Mouse (Mus musculus) C2C12 (cell line): ENCODE measurements around the gene H3f3a. TPM values are rescaled to one million over a fixed set of nuclear protein-coding genes. Genes with fewer than 3 reads are reported as not detected.

Experiments
- H3K27me3 ChIP-seq: one replicate; pipeline ENCODE4 v1.6.1; 2011; ENCODE audit not compliant: control insufficient read depth, insufficient read depth, insufficient read length
- H3K36me3 ChIP-seq: one replicate; pipeline ENCODE4 v1.6.1; 2011; ENCODE audit not compliant: control insufficient read depth, insufficient read depth
- H3K4me3 ChIP-seq: one replicate; pipeline ENCODE4 v1.5.1; 2011; ENCODE audit warnings: mild to moderate bottlenecking, control low read depth; ENCODE audit not compliant: poor library complexity, insufficient read depth, severe bottlenecking
- H3K79me2 ChIP-seq: one replicate; pipeline ENCODE4 v1.6.1; 2011; ENCODE audit not compliant: control insufficient read depth, insufficient read depth
- H3K79me3 ChIP-seq: one replicate; pipeline ENCODE4 v1.6.1; 2011; ENCODE audit warnings: low read depth, control low read depth
- H3ac ChIP-seq: one replicate; pipeline ENCODE3; 2011; ENCODE audit warnings: low read depth; ENCODE audit not compliant: control insufficient read depth, insufficient read length
- CEBPB ChIP-seq: IDR thresholded peaks from one replicate; pipeline ENCODE4 v1.6.1; 2011; ENCODE audit warnings: low read depth, mild to moderate bottlenecking, control low read depth, moderate library complexity
- CTCF ChIP-seq: IDR thresholded peaks from one replicate; pipeline ENCODE4 v1.5.1; 2011; ENCODE audit not compliant: control insufficient read depth, insufficient read depth, insufficient read length
- FOSL1 ChIP-seq: IDR thresholded peaks from one replicate; pipeline ENCODE4 v1.8.0; 2011; ENCODE audit warnings: mild to moderate bottlenecking, low read length; ENCODE audit not compliant: poor library complexity, insufficient read depth, severe bottlenecking
- MAX ChIP-seq: IDR thresholded peaks from one replicate; pipeline ENCODE4 v1.6.1; 2011; ENCODE audit warnings: mild to moderate bottlenecking, control low read depth
- MYOD1 ChIP-seq: IDR thresholded peaks from one replicate; pipeline ENCODE4 v1.6.1; 2011; ENCODE audit warnings: low read depth; ENCODE audit not compliant: control insufficient read depth, insufficient read length
- MYOG ChIP-seq: IDR thresholded peaks from one replicate; pipeline ENCODE4 v1.6.1; 2011; ENCODE audit not compliant: control insufficient read depth, insufficient read length; ENCODE audit errors: extremely low read depth
- USF1 ChIP-seq: IDR thresholded peaks from one replicate; pipeline ENCODE4 v1.6.1; 2011; ENCODE audit warnings: low read depth, mild to moderate bottlenecking, control low read depth, moderate library complexity
- polyA plus RNA-seq: library from polyadenylated mRNA; unstranded; fragments of >200 nt; fragmentation: generic; extraction: Trizol; gene quantifications from one replicate; pipeline ENCODE4 v1.2.1, GENCODE M21; 2012; ENCODE audit warnings: missing spikeins

The H3f3a gene
- polyA plus RNA-seq, 1 experiment: 570 TPM

DNA sequence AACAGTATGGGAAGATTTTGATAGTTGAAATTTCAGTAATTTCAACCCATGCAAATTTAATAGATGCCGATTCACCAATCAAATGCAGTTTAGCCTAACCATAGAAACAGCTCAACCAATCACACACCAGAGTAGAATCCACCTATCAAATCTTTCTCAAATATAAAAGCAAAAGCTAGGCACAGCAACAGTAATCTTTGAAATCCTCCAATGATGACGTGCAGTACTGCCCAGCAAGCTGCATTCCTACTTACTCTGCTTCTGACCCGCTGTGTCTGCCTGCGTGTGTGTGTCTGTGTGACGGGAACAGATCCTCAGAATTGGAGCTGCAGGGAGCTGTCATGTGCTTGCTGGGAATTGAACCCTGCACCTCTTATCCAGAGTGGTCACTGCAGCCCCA, 4.9 kb downstream of the H3f3a start:
- Histone ChIP-seq H3ac (no peak overlapping the region), H3K27me3 (no peaks in the 10 kb centered on the region), H3K4me3 (no peak overlapping the region), H3K79me2 (peaks cover 92% of the 10 kb centered on the region), H3K79me3 (peaks cover 62% of the 10 kb centered on the region), H3K36me3 (peaks cover 78% of the 10 kb centered on the region)
- TF ChIP-seq CTCF (no peak), USF1 (no peak), CEBPB (no peak), MYOD1 (no peak), FOSL1 (no peak)

- Histone ChIP-seq H3K79me2 (peaks cover 47% of the 10 kb centered on the region), H3ac (no peak overlapping the region), H3K79me3 (peaks cover 23% of the 10 kb centered on the region), H3K4me3 (no peak overlapping the region), H3K36me3 (peaks cover 80% of the 10 kb centered on the region), H3K27me3 (no peaks in the 10 kb centered on the region)
- no peak for TF ChIP-seq MYOG
- no peak for TF ChIP-seq CEBPB
These were observed 9.9 kb downstream of the H3f3a start for GRCm38 (mm10) chr1:180803881-180804280.

DNA sequence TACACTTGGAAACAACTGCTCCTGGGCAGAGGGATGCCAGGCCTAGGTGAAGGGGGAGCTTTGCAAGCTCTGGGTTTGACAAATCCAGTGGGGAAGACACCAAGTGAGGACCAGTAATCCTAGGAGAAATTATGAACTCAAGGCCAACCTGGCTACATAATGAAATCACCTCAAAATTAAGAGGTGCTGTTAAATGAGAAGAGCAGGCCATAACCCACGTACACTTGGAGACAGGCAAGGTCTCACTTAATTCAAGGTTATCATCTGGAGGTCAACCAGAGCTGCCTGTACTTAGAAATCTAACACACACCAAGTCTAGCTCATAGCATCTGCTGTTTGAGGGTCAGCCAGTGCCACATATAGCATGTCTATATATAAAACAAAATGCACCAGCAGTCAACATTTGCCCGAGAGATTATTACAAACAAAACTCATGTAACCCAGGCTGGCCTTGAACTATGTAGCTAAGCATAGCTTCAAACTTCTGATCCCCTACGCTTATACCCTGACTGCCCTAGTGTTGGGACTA, 12.2 kb downstream of the H3f3a start:
- Histone ChIP-seq H3K36me3 (peaks cover 57% of the 10 kb centered on the region), H3K27me3 (no peaks in the 10 kb centered on the region), H3ac (no peak overlapping the region), H3K4me3 (no peak overlapping the region), H3K79me2 (peaks cover 24% of the 10 kb centered on the region), H3K79me3 (peaks cover 4% of the 10 kb centered on the region)
- TF ChIP-seq MYOD1: no peak
- TF ChIP-seq MYOG: no peak
- TF ChIP-seq CEBPB: no peak
- TF ChIP-seq MAX: no peak

DNA sequence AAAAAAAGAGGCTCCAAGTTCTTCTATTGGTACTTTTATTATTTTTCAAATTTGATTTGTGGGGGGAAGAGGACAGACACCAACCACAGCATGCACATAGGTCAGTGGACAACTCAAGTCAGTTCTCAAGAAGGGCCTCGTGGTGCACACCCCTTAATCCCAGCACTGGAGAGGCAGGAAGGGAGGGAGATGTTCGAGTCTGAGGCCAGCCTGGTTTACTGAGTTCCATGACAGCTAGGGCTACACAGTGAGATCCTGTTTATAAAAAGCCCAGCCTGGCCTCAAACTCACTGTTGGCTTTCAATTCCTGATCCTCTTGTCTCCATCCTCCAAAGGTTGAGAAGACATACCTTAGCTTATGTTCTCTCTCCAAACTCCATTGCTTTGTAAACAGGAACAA, 12.9 kb downstream of the H3f3a start:
- Histone ChIP-seq H3K4me3 (no peak overlapping the region), H3K79me3 (peaks cover 4% of the 10 kb centered on the region), H3ac (no peak overlapping the region), H3K36me3 (peaks cover 50% of the 10 kb centered on the region), H3K27me3 (no peaks in the 10 kb centered on the region), H3K79me2 (peaks cover 16% of the 10 kb centered on the region)
- TF ChIP-seq MYOG (no peak), CTCF (no peak), CEBPB (no peak), FOSL1 (no peak), MYOD1 (no peak), MAX (no peak), USF1 (no peak)

DNA sequence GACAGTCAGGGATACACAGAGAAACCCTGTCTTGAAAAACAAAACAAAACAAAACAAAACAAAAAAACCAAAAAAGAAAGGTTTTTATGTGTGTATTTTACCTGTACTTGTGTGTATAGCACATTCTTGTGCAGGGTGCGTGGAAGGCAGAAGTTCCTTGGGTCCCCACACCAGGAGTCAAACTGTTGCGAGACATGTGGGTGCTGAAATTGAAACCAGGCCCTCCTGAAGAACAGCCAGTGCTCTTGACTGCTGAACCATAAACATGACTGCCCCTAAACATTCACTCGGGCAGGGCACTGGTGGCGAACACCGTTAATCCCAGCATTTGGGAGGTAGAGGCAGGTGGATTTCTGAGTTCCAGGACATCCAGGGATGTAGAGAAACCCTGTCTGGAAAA, 13.7 kb downstream of the H3f3a start:
- H3K27me3 ChIP-seq: no peaks in the 10 kb centered on the region
- TF ChIP-seq CTCF: no peak
- no peak for TF ChIP-seq MYOD1
- no peak for TF ChIP-seq CEBPB
- no peak for TF ChIP-seq USF1
- no peak for TF ChIP-seq MYOG
- no peak for TF ChIP-seq FOSL1
- no peak for TF ChIP-seq MAX
- peaks cover 42% of the 10 kb centered on the region for H3K36me3 ChIP-seq
- H3ac ChIP-seq: no peak overlapping the region
- H3K79me2 ChIP-seq: peaks cover 8% of the 10 kb centered on the region
- peaks cover 4% of the 10 kb centered on the region for H3K79me3 ChIP-seq
- no peak overlapping the region for H3K4me3 ChIP-seq

- Histone ChIP-seq H3ac (no peak overlapping the region), H3K36me3 (peaks cover 34% of the 10 kb centered on the region), H3K79me2 (peaks cover under 1% of the 10 kb centered on the region), H3K27me3 (no peaks in the 10 kb centered on the region), H3K4me3 (no peak overlapping the region), H3K79me3 (no peaks in the 10 kb centered on the region)
- TF ChIP-seq FOSL1 (no peak), MAX (no peak), CEBPB (no peak), CTCF (no peak), MYOD1 (no peak), MYOG (no peak), USF1 (no peak)
These were observed 14.5 kb downstream of the H3f3a start for GRCm38 (mm10) chr1:180799253-180799652.
